In genomic region chr9:80262367-80263026, GRCm38 (mm10) we compare ENCODE assay signal across 11 mouse cellular contexts.
A peak's percentile ranks its signal among the peaks of the same experiment; 100 is the strongest.
DNase-seq lines count a peak whose midpoint lies in the region; TF ChIP-seq lines count a peak whose summit lies in the region.
"Had no signal": no experiment of that assay in that cellular context is flagged by ENCODE, and none has a peak within 500 bp of the region (broad histone marks: within the 10 kb centered on the region; RNA-seq: fewer than 3 reads in every experiment).

No protein-coding gene starts in this region.

- WGBS in heart, adult 2 months, result 25% methylated on average over 8 of the region's 8 CpGs

- no peak for TF ChIP-seq EP300 in heart, adult 2 months (IDR thresholded peaks at IDR 0.05; ENCODE audit: insufficient read depth, low read depth, low read length)

- no peak for TF ChIP-seq CTCF in heart, adult 2 months (IDR thresholded peaks at IDR 0.05)

- DNase-seq in heart, adult 2 months, result peak in 1 of 2 experiments; percentile 22
- DNase-seq in heart, adult 11 months, result no peak
- peak; percentile 64 for DNase-seq in 416B (ENCODE audit: low read depth)
- peak; percentile 34 for DNase-seq in embryo, embryonic 11 days
- peak; percentile 6 for DNase-seq in heart, postnatal 4 days
- no peak for DNase-seq in testis, postnatal 10 days (ENCODE audit: low spot score)
- DNase-seq in adipocyte (ENCODE audit: low spot score), result no peak
- DNase-seq in retina, embryonic 14.5 days (ENCODE audit: low spot score), result no peak
- DNase-seq: cerebellum, adult 18-20 months had no signal

- H3K9ac ChIP-seq in heart, adult 2 months (ENCODE audit: low read depth, low read length), result no peak overlapping the region
- H3K9ac ChIP-seq: hindbrain, embryonic 15.5 days had no signal

- H3K27ac ChIP-seq in heart, adult 2 months, result peak overlapping the region; percentile 59
- H3K27ac ChIP-seq: hindbrain, embryonic 15.5 days had no signal

- H3K27me3 ChIP-seq in heart, adult 2 months (ENCODE audit: control insufficient read depth, insufficient read depth, low read length), result no peaks in the 10 kb centered on the region
- H3K27me3 ChIP-seq: hindbrain, embryonic 15.5 days; Patski had no signal

- H3K36me3 ChIP-seq in heart, adult 2 months (ENCODE audit: control insufficient read depth, insufficient read depth, low read length), result peaks cover 7% of the 10 kb centered on the region
- H3K36me3 ChIP-seq: hindbrain, embryonic 15.5 days had no signal

- no peak overlapping the region for H3K4me3 ChIP-seq in heart, adult 2 months
- H3K4me3 ChIP-seq: hindbrain, embryonic 15.5 days had no signal

- intact Hi-C loops in heart, adult 2 months (cut with DNase I), result loop anchor here (5.0 kb wide), 1 partner anchor 100 kb away; no protein-coding TSS in a partner anchor

- H3K4me1 ChIP-seq in heart, adult 2 months (ENCODE audit: control insufficient read depth, insufficient read depth, low read length), result peaks cover 4% of the 10 kb centered on the region; the same call in 1 of the 2 replicates
- H3K4me1 ChIP-seq: hindbrain, embryonic 15.5 days had no signal

- H3K79me2 ChIP-seq in heart, adult 2 months (replicated peaks; ENCODE audit: control insufficient read depth, insufficient read depth, low read length), result no peaks in the 10 kb centered on the region

- TF ChIP-seq POLR2A in heart, adult 2 months (IDR thresholded peaks at IDR 0.05; ENCODE audit: insufficient read depth, low read depth, low read length), result no peak

Comparison
In these comparisons a context has a peak if more than half of its experiments do, and no peak if none do; other contexts are left out.
1. DNase-seq: peak in 416B (single experiment), embryo, embryonic 11 days (single experiment) and heart, postnatal 4 days (single experiment); none in heart, adult 11 months (single experiment), testis, postnatal 10 days (single experiment), adipocyte (single experiment) and retina, embryonic 14.5 days (single experiment).